Mouse (Mus musculus) megakaryocyte, adult 5-6 weeks (primary cell): ENCODE measurements around the gene Dock6. TPM values are rescaled to one million over a fixed set of nuclear protein-coding genes. Genes with fewer than 3 reads are reported as not detected.
A peak's percentile ranks its signal among the peaks of the same experiment; 100 is the strongest.

ENCODE experiments used
- ATAC-seq: 2 replicates; pipeline ENCODE4 v1.8.0; 2016; ENCODE audit warnings: mild to moderate bottlenecking, inconsistent platforms; ENCODE audit not compliant: poor library complexity, severe bottlenecking
- total RNA-seq, 2 experiments: library from RNA; stranded (forward) in 1 of 2; stranded (reverse) in 1 of 2; fragments of 153-499, 151-499 nt in 1 of 2; fragments of 221-1000, 200-1000 nt in 1 of 2; gene quantifications; 2 replicates each; pipeline versions ENCODE4 v1.2.3 to v1.2.4; 2015 to 2017

Dock6 gene
- total RNA-seq, 2 experiments from 2014 or later: 1.5 to 2.6 TPM

GRCm38 (mm10) chr9:21847425-21847824 lies 5.0 kb downstream of the Dock6 start:
- no peak for ATAC-seq

- ATAC-seq: no peak
Measured at GRCm38 (mm10) chr9:21846755-21847341, 5.6 kb downstream of the Dock6 start.

- ATAC-seq: no peak
Measured at GRCm38 (mm10) chr9:21845381-21846080, 6.9 kb downstream of the Dock6 start.

GRCm38 (mm10) chr9:21843086-21843485 lies 9.3 kb downstream of the Dock6 start:
- no peak for ATAC-seq

- ATAC-seq: no peak
Measured at GRCm38 (mm10) chr9:21842391-21842790, 10.0 kb downstream of the Dock6 start.

GRCm38 (mm10) chr9:21841340-21841739 lies 11.1 kb downstream of the Dock6 start:
- ATAC-seq: no peak

- ATAC-seq: peak; percentile 65
Measured at GRCm38 (mm10) chr9:21840115-21840787, 12.2 kb downstream of the Dock6 start.

- ATAC-seq: no peak
Measured at GRCm38 (mm10) chr9:21837690-21838089, 14.7 kb downstream of the Dock6 start.

- ATAC-seq: peak; percentile 85
Measured at GRCm38 (mm10) chr9:21835258-21835912, 17.1 kb downstream of the Dock6 start, which contains the start of gene Angptl8. Gene Angptl8, plus strand, starts transcription at chr9:21835510.

GRCm38 (mm10) chr9:21831558-21832240 lies 20.7 kb downstream of the Dock6 start:
- no peak for ATAC-seq

GRCm38 (mm10) chr9:21830936-21831335 lies 21.5 kb downstream of the Dock6 start:
- no peak for ATAC-seq

- no peak for ATAC-seq
Measured at GRCm38 (mm10) chr9:21830461-21830850, 22.0 kb downstream of the Dock6 start.

- ATAC-seq: no peak
Measured at GRCm38 (mm10) chr9:21829834-21830460, 22.5 kb downstream of the Dock6 start.

- ATAC-seq: no peak
Measured at GRCm38 (mm10) chr9:21824366-21824765, 28.1 kb downstream of the Dock6 start.

GRCm38 (mm10) chr9:21823957-21824356 lies 28.5 kb downstream of the Dock6 start:
- no peak for ATAC-seq

GRCm38 (mm10) chr9:21822686-21823085 lies 29.7 kb downstream of the Dock6 start:
- no peak for ATAC-seq

GRCm38 (mm10) chr9:21820183-21820582 lies 32.3 kb downstream of the Dock6 start:
- ATAC-seq: no peak

- ATAC-seq: no peak
Measured at GRCm38 (mm10) chr9:21819181-21819729, 33.2 kb downstream of the Dock6 start.

- ATAC-seq: no peak
Measured at GRCm38 (mm10) chr9:21818561-21818960, 33.9 kb downstream of the Dock6 start.

- no peak for ATAC-seq
Measured at GRCm38 (mm10) chr9:21818125-21818524, 34.3 kb downstream of the Dock6 start.
